Mouse (Mus musculus) embryonic fibroblast, embryonic 13.5 days (primary cell): ENCODE data around the gene Kcnh5.

ENCODE experiments used
- CTCF ChIP-seq: IDR thresholded peaks from 2 replicates; pipeline ENCODE4 v1.5.1; 2011; ENCODE audit warnings: mild to moderate bottlenecking, control low read depth, low read length, moderate library complexity, borderline replicate concordance; ENCODE audit not compliant: insufficient read depth
- POLR2A ChIP-seq: IDR thresholded peaks from 2 replicates; pipeline ENCODE4 v1.6.1; 2011; ENCODE audit warnings: low read depth, mild to moderate bottlenecking, control low read depth, low read length, moderate library complexity

DNA sequence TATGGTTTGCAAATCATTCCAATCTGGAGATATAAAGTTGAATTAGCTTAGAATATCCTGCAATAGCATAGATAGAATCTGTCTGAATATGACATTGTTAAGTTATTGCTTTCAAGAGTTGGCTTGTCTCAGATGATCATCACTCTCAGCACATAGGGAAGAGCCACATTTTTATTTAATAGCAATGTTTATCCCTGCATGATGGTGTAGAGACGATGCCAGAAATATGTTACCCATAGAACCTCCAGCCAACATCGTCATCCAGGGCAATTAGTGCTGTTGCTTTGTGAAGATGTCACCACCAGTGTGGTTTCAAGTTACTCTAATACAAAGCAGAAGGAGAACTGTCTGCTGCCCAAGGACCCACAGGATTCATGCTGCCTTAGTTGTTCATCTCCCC, 321.5 kb downstream of the Kcnh5 start:
- no peak for TF ChIP-seq CTCF
- TF ChIP-seq POLR2A: no peak
